Mouse (Mus musculus): ENCODE measurements around the gene Dytn.

DNA sequence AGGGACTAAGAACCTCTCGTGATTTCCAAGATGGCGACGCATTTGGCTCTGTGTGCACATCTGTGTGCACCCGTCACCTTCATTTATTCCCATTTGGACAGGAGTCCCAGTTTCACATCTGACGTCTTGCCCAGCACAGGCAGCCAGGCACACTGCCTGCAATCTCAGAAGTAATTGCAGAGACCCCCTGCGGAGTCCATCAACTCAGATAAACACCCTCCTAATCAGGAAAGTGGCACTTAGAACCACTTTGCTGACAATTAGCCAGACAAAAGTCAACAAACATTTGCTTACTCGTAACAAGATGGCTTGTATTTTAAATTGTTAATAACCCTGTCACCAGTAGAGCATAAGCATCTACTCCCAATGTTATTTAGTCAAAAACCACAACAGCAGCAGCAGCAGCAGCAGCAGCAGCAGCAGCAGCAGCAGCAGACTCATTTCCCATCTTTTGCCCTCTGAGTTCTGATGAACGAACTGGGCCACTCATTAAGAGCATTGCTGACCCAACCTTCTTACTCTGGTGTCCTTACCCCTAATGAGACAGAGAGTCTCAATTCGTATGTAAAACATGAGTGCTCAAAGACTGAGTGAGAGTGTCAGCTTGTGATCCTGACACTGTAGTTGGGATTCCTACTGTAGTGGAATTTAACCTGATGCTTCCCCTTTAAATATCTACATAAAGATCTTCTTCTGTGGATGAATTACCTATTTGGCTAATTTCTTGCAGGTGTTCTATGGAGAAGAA lies 19.4 kb downstream of the Dytn start:
- TF ChIP-seq CTCF (conservative IDR thresholded peaks at IDR 0.05 in 1 of 2, IDR thresholded peaks at IDR 0.05 in 1 of 2; ENCODE audit: low read depth in 2 of 2, low read length in 2 of 2) (no peak), POLR2A (IDR thresholded peaks at IDR 0.05; ENCODE audit: low read depth, low read length) (no peak), JUND (conservative IDR thresholded peaks at IDR 0.05; ENCODE audit: low read depth, low read length) (no peak), USF1 (IDR thresholded peaks at IDR 0.05; ENCODE audit: low read depth, low read length) (no peak)

Data from CH12.LX (cell line).